Mouse (Mus musculus) forebrain, embryonic 15.5 days (tissue): Measurements from ENCODE around the gene Ubac2. TPM values are rescaled to one million over a fixed set of nuclear protein-coding genes. Genes with fewer than 3 reads are reported as not detected.

Source experiments
- ATAC-seq: fragments of 200-750 bp; cut with Nextera tagmentation; replicated peaks from 2 replicates; pipeline ENCODE4 v1.8.0; 2017; ENCODE audit warnings: mild to moderate bottlenecking, moderate TSS enrichment, moderate library complexity
- H3K27ac ChIP-seq: fragments of 300-500 bp; sonication (generic); replicated peaks from 2 replicates; pipeline ENCODE4 v1.5.1; 2015; ENCODE audit warnings: mild to moderate bottlenecking, inconsistent platforms
- H3K27me3 ChIP-seq: fragments of 300-500 bp; sonication (generic); 2 replicates; pipeline ENCODE4 v1.6.1; 2015; ENCODE audit warnings: inconsistent platforms
- H3K36me3 ChIP-seq: fragments of 300-500 bp; sonication (generic); 2 replicates; pipeline ENCODE4 v1.6.1; 2015; ENCODE audit warnings: mild to moderate bottlenecking, inconsistent platforms
- H3K4me1 ChIP-seq: fragments of 300-500 bp; sonication (generic); 2 replicates; pipeline ENCODE4 v1.6.1; 2015; ENCODE audit warnings: inconsistent platforms
- H3K4me2 ChIP-seq: fragments of 300-500 bp; sonication (generic); replicated peaks from 2 replicates; pipeline ENCODE4 v1.6.1; 2015; ENCODE audit warnings: mild to moderate bottlenecking, inconsistent platforms
- H3K4me3 ChIP-seq: fragments of 300-500 bp; sonication (generic); 2 replicates; pipeline ENCODE4 v1.5.1; 2015; ENCODE audit warnings: mild to moderate bottlenecking, inconsistent platforms
- H3K9ac ChIP-seq: fragments of 300-500 bp; sonication (generic); replicated peaks from 2 replicates; pipeline ENCODE4 v1.6.1; 2015; ENCODE audit warnings: mild to moderate bottlenecking, inconsistent platforms
- H3K9me3 ChIP-seq: fragments of 300-500 bp; sonication (generic); 2 replicates; pipeline ENCODE4 v1.6.1; 2016; ENCODE audit warnings: inconsistent platforms
- WGBS: fragments of 180-500 bp; shearing (Covaris S2); methylation state at CpG from one replicate; pipeline ENCODE4 v1.1.7; 2015; ENCODE audit warnings: mixed read lengths; 5-methylcytosine and 5-hydroxymethylcytosine counted together
- polyA plus RNA-seq: library from polyadenylated mRNA; unstranded; fragments of >200 nt; fragmentation: Nextera tagmentation; extraction: Ambion mirVana; gene quantifications from 2 replicates; pipeline ENCODE4 v1.2.1, GENCODE M21; 2015

Ubac2 gene
- polyA plus RNA-seq, 1 experiment from 2014 or later = 51.8 TPM

- no peak for ATAC-seq
- Histone ChIP-seq H3K4me3 (no peak overlapping the region), H3K4me1 (no peaks in the 10 kb centered on the region), H3K27ac (no peak overlapping the region), H3K36me3 (no peaks in the 10 kb centered on the region), H3K27me3 (no peaks in the 10 kb centered on the region), H3K4me2 (no peak overlapping the region), H3K9ac (no peak overlapping the region), H3K9me3 (no peaks in the 10 kb centered on the region)
- WGBS = 91% methylated on average over 12 of the region's 12 CpGs
Measured at GRCm38 (mm10) chr14:121929243-121929951, 51.0 kb downstream of the Ubac2 start.

DNA sequence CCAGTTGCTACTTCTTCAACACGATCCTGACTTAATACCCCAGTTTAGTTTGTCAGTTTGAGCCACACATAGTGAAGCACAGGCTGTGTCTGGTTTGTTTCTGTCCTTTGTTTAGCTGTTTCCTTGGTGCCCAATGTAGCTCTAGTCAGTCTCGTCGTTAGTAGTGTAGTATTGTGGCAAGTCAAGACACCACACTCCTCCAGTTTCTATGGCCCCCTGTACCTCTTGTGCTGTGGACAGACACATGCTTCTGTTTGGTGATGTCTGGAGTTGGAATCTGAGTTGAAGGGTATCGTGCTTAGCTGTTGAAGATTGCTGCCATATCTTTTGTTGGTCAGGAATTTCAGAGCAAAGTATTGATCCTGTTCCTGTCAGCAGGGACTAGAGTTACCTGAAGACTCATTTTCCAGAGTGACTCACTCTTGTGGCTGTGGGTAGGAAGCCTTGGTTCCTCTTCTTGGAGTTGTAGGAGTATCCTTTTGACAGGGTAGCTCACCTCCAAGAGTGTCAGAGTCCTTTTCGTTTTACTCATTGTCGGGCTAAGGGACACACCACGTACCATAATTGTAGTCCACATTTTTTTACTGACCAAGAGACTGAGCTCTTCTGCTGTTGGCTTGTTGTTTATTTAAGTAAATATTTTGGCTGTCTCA, 52.4 kb downstream of the Ubac2 start:
- H3K9me3 ChIP-seq = no peaks in the 10 kb centered on the region
- no peak overlapping the region for H3K4me3 ChIP-seq
- no peaks in the 10 kb centered on the region for H3K27me3 ChIP-seq
- H3K4me1 ChIP-seq = no peaks in the 10 kb centered on the region
- H3K4me2 ChIP-seq = no peak overlapping the region
- no peak for ATAC-seq
- H3K36me3 ChIP-seq = no peaks in the 10 kb centered on the region
- H3K27ac ChIP-seq = no peak overlapping the region
- H3K9ac ChIP-seq = no peak overlapping the region
- 68% methylated on average over 7 of the region's 7 CpGs for whole genome bisulfite sequencing

- Histone ChIP-seq H3K4me2 (no peak overlapping the region), H3K36me3 (no peaks in the 10 kb centered on the region), H3K4me3 (no peak overlapping the region), H3K4me1 (no peaks in the 10 kb centered on the region), H3K27me3 (no peaks in the 10 kb centered on the region), H3K9ac (no peak overlapping the region), H3K9me3 (no peaks in the 10 kb centered on the region), H3K27ac (no peak overlapping the region)
- ATAC-seq = no peak
- 93% methylated on average over 3 of the region's 3 CpGs for WGBS
Measured at GRCm38 (mm10) chr14:121931594-121931993, 53.2 kb downstream of the Ubac2 start.

DNA sequence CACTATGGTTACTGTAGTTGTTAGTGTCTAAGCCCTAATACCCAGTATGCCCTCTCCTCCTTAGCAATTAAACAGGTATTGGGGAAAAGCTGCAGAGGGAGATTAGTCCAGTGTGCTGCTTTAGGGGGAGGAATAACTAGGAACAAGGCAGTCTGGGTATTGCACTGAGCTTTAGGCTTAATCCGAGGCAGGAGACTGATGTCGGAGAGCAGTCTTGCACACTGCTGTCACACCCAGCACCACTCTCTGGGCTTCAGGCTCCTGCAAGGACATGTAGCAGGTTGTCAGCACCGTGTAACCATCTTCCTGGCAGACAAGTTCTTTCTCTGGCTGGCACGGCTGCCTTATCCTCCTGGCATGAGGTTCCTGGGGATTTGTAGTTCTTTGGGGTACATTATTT, 53.8 kb downstream of the Ubac2 start:
- ATAC-seq = no peak
- Histone ChIP-seq H3K27ac (no peak overlapping the region), H3K4me3 (no peak overlapping the region), H3K4me1 (no peaks in the 10 kb centered on the region), H3K27me3 (no peaks in the 10 kb centered on the region), H3K9ac (no peak overlapping the region), H3K36me3 (no peaks in the 10 kb centered on the region), H3K9me3 (no peaks in the 10 kb centered on the region), H3K4me2 (no peak overlapping the region)
- 68% methylated on average over 4 of the region's 4 CpGs for WGBS

DNA sequence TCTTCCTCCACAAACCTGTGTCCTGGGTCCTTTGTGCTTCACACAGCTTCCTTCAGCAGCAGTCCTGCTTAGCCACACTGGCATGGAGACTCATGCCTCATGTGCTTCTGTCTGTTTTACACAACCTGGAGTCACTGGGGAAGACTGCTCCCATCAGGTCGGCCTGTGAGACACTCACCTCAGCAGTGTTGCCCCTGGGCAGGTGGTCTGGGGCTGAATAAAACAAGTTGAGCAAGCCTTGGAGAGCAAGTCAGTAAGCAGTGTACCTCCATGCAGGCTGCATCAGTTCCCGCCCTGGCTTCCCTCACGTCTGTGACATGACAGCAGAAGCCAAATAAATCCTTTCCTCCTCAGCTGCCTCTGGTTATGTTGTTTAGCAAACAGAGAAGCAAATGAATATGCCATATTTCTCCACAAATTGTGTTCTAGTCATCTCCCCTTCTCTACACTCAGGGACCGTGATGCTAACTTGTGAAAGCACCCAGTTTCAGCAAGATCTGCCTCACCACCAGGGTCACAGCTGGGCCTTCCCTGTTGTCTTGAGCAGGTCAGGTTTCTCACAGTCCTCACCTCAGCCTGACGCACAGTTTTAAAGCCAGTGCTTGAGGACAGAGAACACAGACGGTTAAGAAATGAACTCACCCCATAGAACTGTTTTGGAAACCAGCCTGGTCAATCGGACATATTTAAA, 55.6 kb downstream of the Ubac2 start:
- Histone ChIP-seq H3K4me1 (no peaks in the 10 kb centered on the region), H3K4me3 (no peak overlapping the region), H3K9ac (no peak overlapping the region), H3K27me3 (no peaks in the 10 kb centered on the region), H3K27ac (no peak overlapping the region), H3K4me2 (no peak overlapping the region), H3K36me3 (no peaks in the 10 kb centered on the region), H3K9me3 (no peaks in the 10 kb centered on the region)
- ATAC-seq = no peak
- WGBS = 94% methylated on average over 7 of the region's 7 CpGs

DNA sequence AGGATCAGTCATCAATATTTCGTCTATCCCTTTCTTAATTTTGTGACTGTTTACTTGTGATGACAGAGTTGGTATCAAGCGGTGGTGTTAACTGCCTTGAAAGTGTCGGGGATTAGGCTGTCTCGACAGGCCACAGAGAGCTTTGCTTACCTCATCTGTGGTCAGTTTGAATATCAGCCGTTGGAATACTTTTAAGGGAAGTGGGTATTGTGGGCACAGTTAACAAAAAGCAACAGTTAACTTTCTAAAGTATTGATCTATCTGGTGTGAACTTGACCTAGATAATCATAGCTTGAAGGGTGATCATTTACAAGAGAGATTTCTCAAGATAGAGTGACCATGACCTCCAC, 56.2 kb downstream of the Ubac2 start:
- Histone ChIP-seq H3K4me3 (no peak overlapping the region), H3K27ac (no peak overlapping the region), H3K4me2 (no peak overlapping the region), H3K9me3 (no peaks in the 10 kb centered on the region), H3K27me3 (no peaks in the 10 kb centered on the region), H3K4me1 (no peaks in the 10 kb centered on the region), H3K9ac (no peak overlapping the region), H3K36me3 (no peaks in the 10 kb centered on the region)
- ATAC-seq = no peak
- 91% methylated on average over 5 of the region's 5 CpGs for WGBS

DNA sequence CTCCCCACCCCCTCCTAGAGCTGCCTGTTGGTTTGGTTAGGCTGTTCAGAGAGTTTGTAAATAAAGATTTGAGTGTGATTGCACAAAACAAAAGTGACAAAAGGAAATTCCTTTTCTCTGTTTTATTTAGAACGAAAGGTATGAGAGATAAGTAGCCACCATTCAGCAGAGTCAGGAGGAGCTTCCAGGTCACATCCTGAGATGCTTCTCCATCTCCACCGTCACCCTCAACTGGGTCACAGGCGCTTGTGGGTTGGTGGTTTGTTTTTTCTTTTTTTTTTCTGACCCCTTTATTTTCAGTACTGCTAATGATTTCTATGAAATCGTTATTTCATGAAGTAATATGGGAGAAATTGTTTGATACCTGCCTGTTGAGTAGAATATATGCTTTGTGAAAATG, 57.9 kb downstream of the Ubac2 start:
- WGBS = 90% methylated on average over 4 of the region's 4 CpGs
- Histone ChIP-seq H3K27me3 (no peaks in the 10 kb centered on the region), H3K9ac (no peak overlapping the region), H3K4me1 (no peaks in the 10 kb centered on the region), H3K4me2 (no peak overlapping the region), H3K9me3 (no peaks in the 10 kb centered on the region), H3K4me3 (no peak overlapping the region), H3K27ac (no peak overlapping the region), H3K36me3 (no peaks in the 10 kb centered on the region)
- no peak for ATAC-seq

GRCm38 (mm10) chr14:121936856-121937255, 58.4 kb downstream of the Ubac2 start:
- no peaks in the 10 kb centered on the region for H3K36me3 ChIP-seq
- H3K4me2 ChIP-seq = no peak overlapping the region
- WGBS = 84% methylated on average over 8 of the region's 8 CpGs

DNA sequence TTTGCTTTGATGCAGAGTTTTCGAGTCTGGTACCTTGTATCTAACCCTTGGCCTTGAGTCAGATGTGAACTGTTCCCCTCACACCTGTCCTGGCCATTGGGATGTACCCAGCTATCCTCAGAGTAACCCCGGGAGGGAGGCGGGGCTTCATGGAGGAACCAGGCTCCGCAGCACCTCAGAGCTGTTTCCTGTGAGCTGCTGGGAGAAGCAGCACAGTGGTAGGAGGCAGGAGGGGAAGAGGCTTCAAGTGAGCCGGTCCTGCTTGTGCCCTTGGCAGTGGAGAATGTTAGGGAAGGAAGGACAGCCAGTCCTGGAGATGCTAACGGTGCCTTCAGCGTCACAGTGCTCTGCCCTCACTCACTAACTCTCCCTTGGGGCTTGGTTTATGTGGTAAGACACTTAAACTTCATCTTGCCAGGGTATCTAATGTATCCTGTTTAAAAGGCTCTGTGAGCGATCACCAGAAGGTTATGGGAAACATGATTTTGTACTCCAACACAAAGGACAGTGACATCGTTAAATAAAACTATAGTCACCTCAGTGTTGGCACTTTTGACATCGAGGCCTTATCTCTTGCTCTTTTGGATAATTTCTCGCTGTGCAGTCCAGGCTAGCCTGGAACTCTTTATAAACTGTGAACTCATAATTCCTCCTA, 59.3 kb downstream of the Ubac2 start:
- whole genome bisulfite sequencing = 85% methylated on average over 11 of the region's 11 CpGs
- no peak overlapping the region for H3K9ac ChIP-seq

More at GRCm38 (mm10) chr14:121936856-121937255, 58.4 kb downstream of the Ubac2 start:
- Histone ChIP-seq H3K27ac (no peak overlapping the region), H3K9me3 (no peaks in the 10 kb centered on the region), H3K27me3 (no peaks in the 10 kb centered on the region), H3K4me1 (no peaks in the 10 kb centered on the region), H3K9ac (no peak overlapping the region), H3K4me3 (no peak overlapping the region)
- ATAC-seq = no peak

DNA sequence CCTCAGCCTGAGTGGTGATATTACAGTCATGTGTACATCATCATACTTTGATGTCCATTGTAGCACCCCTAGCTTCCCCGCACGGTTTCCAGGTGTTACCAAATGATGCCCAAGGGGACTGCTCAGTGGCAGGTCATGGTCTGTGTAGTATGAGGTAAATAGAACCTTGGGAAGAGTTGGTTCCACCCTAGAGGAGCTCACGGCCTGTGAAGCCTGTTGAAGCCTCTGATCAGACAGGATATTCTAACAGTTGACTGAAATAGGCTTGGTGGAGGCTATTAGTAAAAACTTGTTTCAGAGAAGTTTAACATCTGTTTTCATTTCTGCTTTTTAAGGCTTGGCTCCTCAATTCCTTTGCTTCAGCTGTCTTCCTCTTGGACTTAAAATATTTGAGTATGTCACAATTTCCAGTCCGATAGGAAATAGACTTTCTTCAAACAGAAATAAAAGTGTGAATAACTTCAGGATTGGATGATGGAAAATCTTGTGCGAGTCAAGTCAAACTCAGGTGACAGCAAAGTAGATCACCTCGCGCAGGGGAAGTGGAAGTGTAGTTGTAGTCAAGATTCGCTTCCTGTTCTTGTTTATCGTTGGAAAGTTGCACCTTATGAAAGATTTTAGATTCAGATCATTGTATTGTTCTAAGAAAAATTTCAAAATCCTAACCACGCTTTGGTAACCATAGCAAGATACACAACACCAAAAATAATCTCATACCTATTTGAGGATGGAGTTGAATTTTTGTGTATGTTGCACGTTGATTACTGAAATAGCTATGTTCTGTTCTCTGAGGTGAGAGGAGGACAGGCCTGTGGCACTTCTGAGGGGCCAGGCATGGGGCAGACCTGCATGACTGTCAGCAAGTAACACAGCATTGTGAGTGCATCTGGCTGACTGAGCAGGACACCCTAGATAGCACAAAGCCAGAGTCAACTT, 60.1 kb downstream of the Ubac2 start:
- Histone ChIP-seq H3K36me3 (no peaks in the 10 kb centered on the region; the same call in 1 of the 2 replicates), H3K27ac (no peak overlapping the region), H3K4me1 (no peaks in the 10 kb centered on the region), H3K9ac (no peak overlapping the region), H3K9me3 (no peaks in the 10 kb centered on the region), H3K27me3 (no peaks in the 10 kb centered on the region), H3K4me3 (no peak overlapping the region), H3K4me2 (no peak overlapping the region)
- ATAC-seq = no peak
- WGBS = 95% methylated on average over 11 of the region's 11 CpGs

More for the DNA sequence above, 59.3 kb downstream of the Ubac2 start:
- no peak overlapping the region for H3K27ac ChIP-seq
- H3K36me3 ChIP-seq = no peaks in the 10 kb centered on the region; the same call in 1 of the 2 replicates
- ATAC-seq = no peak
- no peak overlapping the region for H3K4me3 ChIP-seq
- H3K27me3 ChIP-seq = no peaks in the 10 kb centered on the region
- H3K4me1 ChIP-seq = no peaks in the 10 kb centered on the region
- H3K4me2 ChIP-seq = no peak overlapping the region
- no peaks in the 10 kb centered on the region for H3K9me3 ChIP-seq

- Histone ChIP-seq H3K9me3 (no peaks in the 10 kb centered on the region; the same call in 1 of the 2 replicates), H3K27me3 (no peaks in the 10 kb centered on the region), H3K36me3 (no peaks in the 10 kb centered on the region; the same call in 1 of the 2 replicates), H3K27ac (no peak overlapping the region), H3K4me2 (no peak overlapping the region), H3K4me1 (no peaks in the 10 kb centered on the region), H3K9ac (no peak overlapping the region), H3K4me3 (no peak overlapping the region)
- WGBS = 94% methylated on average over 3 of the region's 3 CpGs
- ATAC-seq = no peak
Measured at GRCm38 (mm10) chr14:121939582-121939981, 61.2 kb downstream of the Ubac2 start.
